Mouse (Mus musculus): Measurements from ENCODE around the gene Ehbp1. TPM values are rescaled to one million over a fixed set of nuclear protein-coding genes. Genes with fewer than 3 reads are reported as not detected.

The Ehbp1 gene
- polyA plus RNA-seq, 1 experiment from 2014 or later, result 11.5 TPM

DNA sequence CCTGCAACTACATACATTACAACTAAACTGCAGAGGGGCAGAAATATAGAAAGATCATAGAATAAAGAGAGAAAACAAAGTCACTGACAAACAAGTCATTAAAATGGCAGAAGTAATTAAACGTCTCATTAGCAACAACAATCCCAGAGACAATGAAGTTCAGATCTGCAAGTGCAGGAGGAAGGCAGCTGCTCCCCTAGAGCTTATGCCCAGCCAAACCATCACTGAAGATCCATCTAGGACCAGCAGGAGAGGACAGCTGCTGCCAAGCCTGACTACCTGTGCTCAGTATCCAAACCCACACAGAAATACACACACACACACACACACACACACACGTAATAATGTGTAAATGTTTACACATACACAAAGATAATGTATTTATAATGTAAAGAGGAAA, 92.7 kb downstream of the Ehbp1 start:
- H3K9me3 ChIP-seq (ENCODE audit: low read depth, low read length), result no peaks in the 10 kb centered on the region
- 0 out of 2 replicates have a peak, but pooled peaks cover 3% of the 10 kb centered on the region for H3K36me3 ChIP-seq (ENCODE audit: insufficient read depth)
- no peaks in the 10 kb centered on the region for H3K4me1 ChIP-seq (ENCODE audit: insufficient read depth)
- no peak for TF ChIP-seq CTCF (IDR thresholded peaks at IDR 0.05; ENCODE audit: low read depth)
- H3K4me2 ChIP-seq, result no peak overlapping the region
- H3K27me3 ChIP-seq (ENCODE audit: insufficient read depth, low read length), result no peaks in the 10 kb centered on the region
- H3K9ac ChIP-seq, result no peak overlapping the region
- no peak overlapping the region for H3K4me3 ChIP-seq (ENCODE audit: low read depth, low read length)
- DNase-seq (no peak), ATAC-seq (ENCODE audit: insufficient read depth) (no peak)
- H3K27ac ChIP-seq (ENCODE audit: low read depth), result no peak overlapping the region
- WGBS, result 75% methylated on average over 2 of the region's 2 CpGs

DNA sequence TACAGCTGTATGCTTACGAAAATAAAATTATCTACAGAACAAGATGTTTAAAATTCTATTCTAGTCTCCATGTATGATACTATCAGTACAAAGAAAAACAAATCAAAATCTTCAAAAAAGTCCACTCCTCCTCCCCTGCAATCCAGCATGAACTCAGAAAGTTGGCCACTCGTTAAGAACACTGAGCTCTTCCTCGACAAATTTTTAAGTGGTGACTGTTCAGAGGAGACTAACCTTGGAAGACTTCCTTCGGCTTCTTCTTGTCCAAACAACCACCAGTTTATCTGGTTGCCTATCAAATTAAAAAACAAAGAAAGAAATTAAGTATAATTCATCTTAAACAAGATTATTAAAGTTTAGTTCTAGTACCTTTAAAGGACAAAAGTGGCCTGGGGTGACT, 94.4 kb downstream of the Ehbp1 start:
- Histone ChIP-seq H3K36me3 (ENCODE audit: insufficient read depth) (0 out of 2 replicates have a peak, but pooled peaks cover 3% of the 10 kb centered on the region), H3K4me3 (ENCODE audit: low read depth, low read length) (no peak overlapping the region), H3K9me3 (ENCODE audit: low read depth, low read length) (no peaks in the 10 kb centered on the region), H3K27ac (ENCODE audit: low read depth) (no peak overlapping the region), H3K27me3 (ENCODE audit: insufficient read depth, low read length) (no peaks in the 10 kb centered on the region), H3K9ac (no peak overlapping the region), H3K4me1 (ENCODE audit: insufficient read depth) (no peaks in the 10 kb centered on the region), H3K4me2 (no peak overlapping the region)
- no peak for TF ChIP-seq CTCF (IDR thresholded peaks at IDR 0.05; ENCODE audit: low read depth)
- 58% methylated on average over 4 of the region's 4 CpGs for WGBS
- no peak for ATAC-seq (ENCODE audit: insufficient read depth)
- no peak for DNase-seq

DNA sequence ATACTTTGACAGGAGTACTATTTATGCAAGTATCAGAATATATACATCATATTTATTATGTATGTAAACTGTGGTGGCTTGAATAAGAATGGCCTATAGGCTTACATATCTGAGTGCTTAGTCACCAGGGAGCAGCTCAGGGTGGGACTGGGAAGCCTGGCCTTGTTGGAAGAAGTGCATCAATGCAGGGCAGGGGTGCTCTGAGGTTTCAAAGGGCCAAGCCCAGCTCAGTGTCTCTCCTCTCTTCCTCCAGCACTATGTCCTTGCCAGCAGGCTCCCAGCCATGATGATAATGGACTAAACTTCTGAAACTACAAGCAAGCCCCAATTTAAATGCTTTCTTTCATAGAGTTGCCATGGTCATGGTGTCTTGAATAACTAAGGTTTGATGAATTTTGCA, 95.0 kb downstream of the Ehbp1 start:
- no peaks in the 10 kb centered on the region for H3K27me3 ChIP-seq (ENCODE audit: insufficient read depth, low read length)

DNA sequence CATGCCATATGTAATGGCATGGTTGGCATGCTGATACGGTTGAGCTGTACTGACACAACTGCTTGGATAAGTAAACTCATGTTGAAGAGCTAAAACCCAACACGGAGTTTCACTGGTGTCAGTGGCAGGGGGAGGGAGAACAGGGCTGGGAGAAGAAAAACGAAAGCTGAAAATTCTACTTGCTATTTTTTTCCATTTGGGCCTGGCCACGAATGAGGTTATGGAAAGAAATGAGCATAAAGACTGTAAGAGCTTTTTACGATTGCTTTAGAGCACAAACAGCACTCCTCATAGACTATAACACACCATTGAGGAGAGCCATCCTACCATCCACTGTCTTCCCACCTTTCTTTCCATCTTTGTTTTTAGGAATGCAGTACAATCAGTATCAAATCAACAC, 106.5 kb downstream of the Ehbp1 start:
- peaks cover 4% of the 10 kb centered on the region; the same call in 1 of the 2 replicates for H3K36me3 ChIP-seq (ENCODE audit: insufficient read depth)
- H3K4me3 ChIP-seq (ENCODE audit: low read depth, low read length), result no peak overlapping the region
- no peak for TF ChIP-seq CTCF (IDR thresholded peaks at IDR 0.05; ENCODE audit: low read depth)
- H3K27me3 ChIP-seq (ENCODE audit: insufficient read depth, low read length), result no peaks in the 10 kb centered on the region
- no peak for ATAC-seq (ENCODE audit: insufficient read depth)
- no peak overlapping the region for H3K27ac ChIP-seq (ENCODE audit: low read depth)
- H3K4me2 ChIP-seq, result no peak overlapping the region
- 0 out of 2 replicates have a peak, but pooled peaks cover 2% of the 10 kb centered on the region for H3K4me1 ChIP-seq (ENCODE audit: insufficient read depth)
- DNase-seq, result no peak
- H3K9ac ChIP-seq, result no peak overlapping the region
- 83% methylated on average over 5 of the region's 5 CpGs for WGBS
- no peaks in the 10 kb centered on the region for H3K9me3 ChIP-seq (ENCODE audit: low read depth, low read length)

More for the DNA sequence above, 95.0 kb downstream of the Ehbp1 start:
- no peak overlapping the region for H3K27ac ChIP-seq (ENCODE audit: low read depth)
- TF ChIP-seq CTCF (IDR thresholded peaks at IDR 0.05; ENCODE audit: low read depth), result no peak
- 0 out of 2 replicates have a peak, but pooled peaks cover 3% of the 10 kb centered on the region for H3K36me3 ChIP-seq (ENCODE audit: insufficient read depth)
- DNase-seq (no peak), ATAC-seq (ENCODE audit: insufficient read depth) (no peak)
- no peak overlapping the region for H3K4me2 ChIP-seq
- no peak overlapping the region for H3K9ac ChIP-seq
- no peaks in the 10 kb centered on the region for H3K9me3 ChIP-seq (ENCODE audit: low read depth, low read length)
- no peak overlapping the region for H3K4me3 ChIP-seq (ENCODE audit: low read depth, low read length)
- H3K4me1 ChIP-seq (ENCODE audit: insufficient read depth), result no peaks in the 10 kb centered on the region

DNA sequence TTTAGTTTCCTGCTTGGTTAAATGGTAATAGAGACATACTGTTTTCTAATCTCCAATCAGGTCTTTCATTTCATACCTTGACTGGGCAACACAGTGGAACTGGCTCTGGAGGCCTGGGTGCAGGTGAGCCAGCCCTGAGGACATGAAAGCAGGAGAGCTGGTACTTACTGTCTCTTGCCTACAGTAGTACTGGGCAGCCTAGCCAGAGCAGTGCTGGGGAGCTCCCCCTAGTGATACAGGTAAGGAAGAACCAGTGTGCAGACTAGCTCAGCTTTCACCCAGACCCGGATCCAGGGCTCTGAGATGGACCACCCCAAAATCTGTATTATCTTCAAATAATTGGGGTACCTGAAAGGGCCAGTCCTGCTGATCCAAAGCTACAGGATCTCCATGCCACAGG, 107.4 kb downstream of the Ehbp1 start:
- Histone ChIP-seq H3K27ac (ENCODE audit: low read depth) (no peak overlapping the region), H3K4me2 (no peak overlapping the region), H3K36me3 (ENCODE audit: insufficient read depth) (peaks cover 4% of the 10 kb centered on the region; the same call in 1 of the 2 replicates), H3K9ac (no peak overlapping the region), H3K27me3 (ENCODE audit: insufficient read depth, low read length) (no peaks in the 10 kb centered on the region), H3K4me3 (ENCODE audit: low read depth, low read length) (no peak overlapping the region), H3K4me1 (ENCODE audit: insufficient read depth) (0 out of 2 replicates have a peak, but pooled peaks cover 2% of the 10 kb centered on the region), H3K9me3 (ENCODE audit: low read depth, low read length) (no peaks in the 10 kb centered on the region)
- peak; percentile 48 for TF ChIP-seq CTCF (IDR thresholded peaks at IDR 0.05; ENCODE audit: low read depth)
- ATAC-seq (ENCODE audit: insufficient read depth) (no peak), DNase-seq (peak; percentile 15)
- 56% methylated on average over 1 of the region's 1 CpGs for WGBS

DNA sequence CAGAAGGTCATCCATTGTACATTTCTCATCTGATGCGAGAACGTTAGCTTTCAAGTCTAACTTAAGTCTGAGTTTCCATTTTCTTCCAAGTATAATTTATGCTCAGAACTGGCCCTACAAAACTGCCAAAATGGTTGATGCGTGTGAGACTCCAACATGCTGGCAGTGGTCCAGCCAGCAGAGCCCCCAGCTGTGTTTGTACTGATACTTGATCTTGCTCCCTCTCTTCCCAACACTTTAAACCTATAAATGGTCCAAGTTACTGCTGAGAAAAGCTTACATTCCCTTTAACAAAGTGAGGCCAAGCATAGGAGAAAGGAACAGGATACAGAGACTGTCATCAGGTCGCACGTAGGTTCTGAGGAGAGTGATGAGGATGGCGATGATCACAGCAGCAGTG, 111.2 kb downstream of the Ehbp1 start:
- no peaks in the 10 kb centered on the region for H3K9me3 ChIP-seq (ENCODE audit: low read depth, low read length)
- H3K4me2 ChIP-seq, result no peak overlapping the region
- no peak overlapping the region for H3K9ac ChIP-seq
- ATAC-seq (ENCODE audit: insufficient read depth), result peak; percentile 59; the same call in 1 of the 2 replicates
- no peaks in the 10 kb centered on the region for H3K27me3 ChIP-seq (ENCODE audit: insufficient read depth, low read length)
- 0 out of 2 replicates have a peak, but pooled peaks cover 3% of the 10 kb centered on the region for H3K36me3 ChIP-seq (ENCODE audit: insufficient read depth)
- H3K4me1 ChIP-seq (ENCODE audit: insufficient read depth), result 0 out of 2 replicates have a peak, but pooled peaks cover 2% of the 10 kb centered on the region
- WGBS, result 46% methylated on average over 6 of the region's 6 CpGs
- H3K27ac ChIP-seq (ENCODE audit: low read depth), result no peak overlapping the region
- DNase-seq, result peak; percentile 84
- no peak overlapping the region for H3K4me3 ChIP-seq (ENCODE audit: low read depth, low read length)
- TF ChIP-seq CTCF (IDR thresholded peaks at IDR 0.05; ENCODE audit: low read depth), result no peak

DNA sequence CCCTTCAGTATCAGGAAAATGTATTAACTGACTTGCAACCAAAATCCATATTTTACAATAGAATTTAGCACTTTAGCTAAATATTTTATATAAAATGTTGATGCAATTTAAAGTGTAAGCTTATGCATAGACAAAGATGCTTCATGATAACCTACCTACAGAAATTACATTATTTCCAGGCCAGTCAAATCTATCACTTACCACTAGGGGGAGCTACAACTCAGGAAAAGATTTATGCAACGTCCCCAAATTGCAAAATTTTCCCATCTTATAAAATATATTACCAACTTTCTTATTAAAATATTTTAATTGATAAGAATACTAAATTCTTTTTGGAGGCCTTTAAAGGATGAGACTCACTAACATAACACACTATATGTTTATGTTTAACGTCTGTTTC, 116.5 kb downstream of the Ehbp1 start:
- Histone ChIP-seq H3K27me3 (ENCODE audit: insufficient read depth, low read length) (no peaks in the 10 kb centered on the region), H3K4me1 (ENCODE audit: insufficient read depth) (no peaks in the 10 kb centered on the region), H3K4me2 (no peak overlapping the region), H3K9me3 (ENCODE audit: low read depth, low read length) (no peaks in the 10 kb centered on the region), H3K4me3 (ENCODE audit: low read depth, low read length) (no peak overlapping the region), H3K9ac (no peak overlapping the region), H3K27ac (ENCODE audit: low read depth) (no peak overlapping the region), H3K36me3 (ENCODE audit: insufficient read depth) (0 out of 2 replicates have a peak, but pooled peaks cover 3% of the 10 kb centered on the region)
- WGBS, result 45% methylated on average over 2 of the region's 2 CpGs
- DNase-seq, result peak; percentile 86
- no peak for ATAC-seq (ENCODE audit: insufficient read depth)
- peak; percentile 77 for TF ChIP-seq CTCF (IDR thresholded peaks at IDR 0.05; ENCODE audit: low read depth)

All from lung, embryonic 14.5 days (tissue).